14 mouse cellular contexts compared by ENCODE assay signal in genomic region chr2:59830940-59831339, GRCm38 (mm10). TPM values are rescaled to one million over a fixed set of nuclear protein-coding genes. Genes with fewer than 3 reads are reported as not detected.
A peak's percentile ranks its signal among the peaks of the same experiment; 100 is the strongest.
DNase-seq lines count a peak whose midpoint lies in the region; ATAC-seq lines count a peak whose summit lies in the region.
"Had no signal": no experiment of that assay in that cellular context is flagged by ENCODE, and none has a peak within 500 bp of the region (broad histone marks: within the 10 kb centered on the region; RNA-seq: fewer than 3 reads in every experiment).

No protein-coding gene starts in this region.

- H3K36me3 ChIP-seq in heart, embryonic 10.5 days, result peaks cover 36% of the 10 kb centered on the region
- peaks cover 54% of the 10 kb centered on the region for H3K36me3 ChIP-seq in kidney, embryonic 15.5 days
- H3K36me3 ChIP-seq in embryonic facial prominence, embryonic 12.5 days, result peaks cover 33% of the 10 kb centered on the region
- peaks cover 46% of the 10 kb centered on the region for H3K36me3 ChIP-seq in limb, embryonic 15.5 days

- H3K4me1 ChIP-seq in heart, embryonic 10.5 days, result peaks cover 87% of the 10 kb centered on the region
- H3K4me1 ChIP-seq in kidney, embryonic 15.5 days, result peaks cover 42% of the 10 kb centered on the region
- peaks cover 33% of the 10 kb centered on the region for H3K4me1 ChIP-seq in embryonic facial prominence, embryonic 12.5 days
- peaks cover 29% of the 10 kb centered on the region for H3K4me1 ChIP-seq in limb, embryonic 15.5 days

- H3K4me2 ChIP-seq in kidney, embryonic 15.5 days, result no peak overlapping the region
- H3K4me2 ChIP-seq in embryonic facial prominence, embryonic 12.5 days (replicated peaks), result no peak overlapping the region
- no peak overlapping the region for H3K4me2 ChIP-seq in limb, embryonic 15.5 days
- H3K4me2 ChIP-seq: embryonic facial prominence, embryonic 15.5 days; lung, embryonic 15.5 days had no signal

- WGBS in heart, embryonic 10.5 days, result 64% methylated on average over 5 of the region's 5 CpGs
- WGBS in kidney, embryonic 15.5 days, result 78% methylated on average over 5 of the region's 5 CpGs
- 78% methylated on average over 5 of the region's 5 CpGs for WGBS in embryonic facial prominence, embryonic 12.5 days
- WGBS in limb, embryonic 15.5 days, result 74% methylated on average over 5 of the region's 5 CpGs

- H3K27ac ChIP-seq in heart, embryonic 10.5 days, result peak overlapping the region; percentile 90
- H3K27ac ChIP-seq in kidney, embryonic 15.5 days, result peak overlapping the region; percentile 85; the same call in 1 of the 2 replicates
- H3K27ac ChIP-seq in embryonic facial prominence, embryonic 12.5 days, result peak overlapping the region; percentile 41; the same call in 1 of the 2 replicates
- peak overlapping the region; percentile 40; the same call in 1 of the 2 replicates for H3K27ac ChIP-seq in limb, embryonic 15.5 days
- H3K27ac ChIP-seq: liver, embryonic 14.5 days had no signal

- no peaks in the 10 kb centered on the region for H3K9me3 ChIP-seq in heart, embryonic 10.5 days
- H3K9me3 ChIP-seq in kidney, embryonic 15.5 days (replicated peaks), result no peaks in the 10 kb centered on the region
- H3K9me3 ChIP-seq in embryonic facial prominence, embryonic 12.5 days, result no peaks in the 10 kb centered on the region
- H3K9me3 ChIP-seq in limb, embryonic 15.5 days, result no peaks in the 10 kb centered on the region
- H3K9me3 ChIP-seq: embryonic facial prominence, embryonic 15.5 days; lung, embryonic 15.5 days had no signal

- no peaks in the 10 kb centered on the region for H3K27me3 ChIP-seq in heart, embryonic 10.5 days (ENCODE audit: insufficient read depth, poor library complexity, severe bottlenecking)
- H3K27me3 ChIP-seq in kidney, embryonic 15.5 days, result no peaks in the 10 kb centered on the region
- no peaks in the 10 kb centered on the region for H3K27me3 ChIP-seq in embryonic facial prominence, embryonic 12.5 days
- no peaks in the 10 kb centered on the region for H3K27me3 ChIP-seq in limb, embryonic 15.5 days
- H3K27me3 ChIP-seq: embryonic facial prominence, embryonic 15.5 days; lung, embryonic 15.5 days had no signal

- H3K4me3 ChIP-seq in heart, embryonic 10.5 days, result no peak overlapping the region
- H3K4me3 ChIP-seq in kidney, embryonic 15.5 days (replicated peaks), result no peak overlapping the region
- no peak overlapping the region for H3K4me3 ChIP-seq in embryonic facial prominence, embryonic 12.5 days
- no peak overlapping the region for H3K4me3 ChIP-seq in limb, embryonic 15.5 days
- H3K4me3 ChIP-seq: embryonic facial prominence, embryonic 15.5 days; lung, embryonic 15.5 days had no signal

- H3K9ac ChIP-seq in kidney, embryonic 15.5 days, result no peak overlapping the region
- H3K9ac ChIP-seq in embryonic facial prominence, embryonic 12.5 days, result no peak overlapping the region
- H3K9ac ChIP-seq in limb, embryonic 15.5 days, result no peak overlapping the region
- H3K9ac ChIP-seq: embryonic facial prominence, embryonic 15.5 days; liver, embryonic 14.5 days; lung, embryonic 15.5 days had no signal

- no peak for DNase-seq in heart, embryonic 10.5 days (ENCODE audit: low spot score)
- no peak for DNase-seq in heart, adult 8-10 months (ENCODE audit: low spot score)
- DNase-seq in kidney, postnatal 14 days, result no peak
- no peak for DNase-seq in testis, postnatal 10 days (ENCODE audit: low spot score)
- DNase-seq: adrenal gland, postnatal 25 days; B cell, adult 2 months; cerebellum, adult 11-12 months; thymus, adult 2 months had no signal

- no peak for ATAC-seq in kidney, embryonic 15.5 days (replicated peaks; ENCODE audit: low FRiP score)
- ATAC-seq in embryonic facial prominence, embryonic 12.5 days (ENCODE audit: insufficient number of reproducible peaks, insufficient read depth, low FRiP score, low TSS enrichment), result no peak
- no peak for ATAC-seq in limb, embryonic 15.5 days (ENCODE audit: insufficient number of reproducible peaks, low FRiP score, low TSS enrichment, low read depth)

RNA-seq across cellular contexts. Expression of gene Wdsub1, which starts 51.5 kb away (rescaled TPM):
- 37.6 and 47.0 TPM in 2 replicates for polyA plus RNA-seq in heart, embryonic 10.5 days (2016; fragmentation: Nextera tagmentation; extraction: Ambion mirVana)
- 10 to 100 TPM; 20.4 to 25.5 (median 23.9) TPM for total RNA-seq in heart, adult 8-10 months (2022)
- polyA plus RNA-seq in kidney, embryonic 15.5 days (2015; fragmentation: Nextera tagmentation; extraction: Ambion mirVana), result 38.1 and 41.2 TPM in 2 replicates
- polyA plus RNA-seq in embryonic facial prominence, embryonic 12.5 days (2016; fragmentation: Nextera tagmentation; extraction: Ambion mirVana), result 27.1 and 35.7 TPM in 2 replicates
- 34.2 and 40.5 TPM in 2 replicates for polyA plus RNA-seq in limb, embryonic 15.5 days (2015; fragmentation: Nextera tagmentation; extraction: Ambion mirVana)

Comparison
In these comparisons a context has a peak if more than half of its experiments do, and no peak if none do; other contexts are left out.
1. H3K27ac ChIP-seq: peak in every context shown above with its lines; median percentile 90 in heart, embryonic 10.5 days; 85 in kidney, embryonic 15.5 days; 41 in embryonic facial prominence, embryonic 12.5 days; 40 in limb, embryonic 15.5 days.